Mouse (Mus musculus): Measurements from ENCODE around the gene Cdc14a. TPM values are rescaled to one million over a fixed set of nuclear protein-coding genes. Genes with fewer than 3 reads are reported as not detected.

Cdc14a gene
- 6.5 and 8.5 TPM in 2 replicates for polyA plus RNA-seq (2012; rRNA removed)

DNA sequence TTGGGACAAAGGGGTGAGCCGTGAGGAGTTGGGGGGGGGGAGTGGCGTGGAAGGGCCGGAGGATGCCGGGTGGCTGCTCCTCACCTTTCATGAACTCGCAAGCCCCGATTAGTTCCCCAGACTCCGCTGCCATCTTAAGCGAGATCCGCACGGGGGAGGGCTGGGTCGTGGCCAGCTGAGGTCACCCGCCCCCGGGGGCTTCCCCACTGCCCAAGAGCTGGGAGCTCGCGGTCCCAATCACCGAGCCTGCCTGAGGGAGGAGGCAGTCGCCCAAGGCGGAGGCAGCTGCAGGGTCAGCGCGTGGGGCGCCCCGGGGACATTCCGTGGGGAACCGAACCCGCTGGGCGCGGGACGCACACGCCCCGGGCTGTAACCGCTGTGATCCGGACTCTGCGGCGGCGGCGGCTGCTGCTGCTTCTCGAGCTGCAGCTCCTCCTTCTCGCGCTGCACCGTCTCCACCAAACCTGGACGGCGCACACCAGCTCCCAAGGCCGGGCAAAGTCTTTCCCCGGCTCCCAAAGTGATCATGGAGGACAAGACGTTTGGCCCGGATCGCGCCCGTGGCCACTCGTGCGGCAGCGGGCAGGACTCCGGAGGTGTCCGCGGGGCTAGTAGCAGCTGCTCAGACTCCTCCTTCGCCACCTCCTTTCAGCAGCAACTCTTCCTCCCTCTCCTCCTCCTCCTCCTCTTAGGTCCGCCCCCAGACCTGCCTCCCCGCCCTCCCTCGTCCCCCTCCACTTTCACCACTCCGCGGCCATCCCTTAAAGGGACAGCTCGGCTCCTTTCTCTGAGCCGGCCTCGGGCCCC lies at the start of gene Cdc14a:
TSS of gene Cdc14a (minus strand) at position 680 of the 807 bp plus-strand sequence.
- DNase-seq (ENCODE audit: low read depth), result peak; percentile 98
- TF ChIP-seq CTCF (IDR thresholded peaks at IDR 0.05; ENCODE audit: borderline replicate concordance, extremely low read depth, insufficient read depth, insufficient read length) (no peak), POLR2A (IDR thresholded peaks at IDR 0.05; ENCODE audit: borderline replicate concordance, extremely low read depth, insufficient read depth, insufficient read length, poor library complexity, severe bottlenecking) (peak; percentile 36; the same call in 1 of the 2 replicates)

DNA sequence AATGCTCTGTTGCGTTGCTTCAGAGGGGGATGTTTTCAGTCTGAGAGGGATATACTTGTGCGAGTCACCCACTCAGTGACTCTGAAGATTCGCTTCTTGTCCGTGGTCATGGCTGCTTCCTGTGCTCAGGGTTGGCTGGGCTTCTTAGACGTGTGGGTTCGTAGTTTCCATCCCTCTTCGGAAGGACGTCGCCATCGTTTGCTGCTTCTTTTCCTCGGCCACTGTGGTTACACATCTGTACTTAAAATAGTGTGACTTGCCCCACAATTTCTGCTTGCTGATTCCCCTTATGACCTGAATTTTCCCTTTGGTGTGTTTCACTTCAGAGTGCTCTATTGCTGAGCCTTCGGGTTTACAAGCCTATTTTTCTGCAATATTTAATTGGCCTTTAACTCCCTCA lies 41.9 kb upstream of the Cdc14a start:
- TF ChIP-seq CTCF (IDR thresholded peaks at IDR 0.05; ENCODE audit: borderline replicate concordance, extremely low read depth, insufficient read depth, insufficient read length), result no peak
- TF ChIP-seq POLR2A (IDR thresholded peaks at IDR 0.05; ENCODE audit: borderline replicate concordance, extremely low read depth, insufficient read depth, insufficient read length, poor library complexity, severe bottlenecking), result no peak
- no peak for DNase-seq (ENCODE audit: low read depth)

DNA sequence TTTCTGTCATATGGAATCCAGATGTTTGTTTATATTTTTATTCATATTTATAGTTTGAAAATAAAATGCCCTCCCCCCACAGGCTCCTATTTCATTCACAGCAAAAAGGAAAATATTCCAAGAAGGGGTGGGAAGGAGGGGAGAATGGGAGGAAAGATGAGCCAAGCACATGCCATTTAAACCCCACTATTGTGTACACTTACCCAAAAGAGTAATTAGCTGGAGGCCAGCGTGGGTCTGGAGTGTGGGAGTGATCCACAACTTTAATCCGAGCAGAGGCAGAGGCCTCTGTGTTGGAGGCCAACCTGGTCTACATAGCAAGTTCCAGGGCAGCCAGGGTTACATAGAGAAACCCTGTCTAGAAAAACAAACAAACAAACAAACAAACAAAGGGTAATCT lies 40.5 kb upstream of the Cdc14a start:
- TF ChIP-seq POLR2A (IDR thresholded peaks at IDR 0.05; ENCODE audit: borderline replicate concordance, extremely low read depth, insufficient read depth, insufficient read length, poor library complexity, severe bottlenecking) (no peak), CTCF (IDR thresholded peaks at IDR 0.05; ENCODE audit: borderline replicate concordance, extremely low read depth, insufficient read depth, insufficient read length) (no peak)
- DNase-seq (ENCODE audit: low read depth), result no peak

DNA sequence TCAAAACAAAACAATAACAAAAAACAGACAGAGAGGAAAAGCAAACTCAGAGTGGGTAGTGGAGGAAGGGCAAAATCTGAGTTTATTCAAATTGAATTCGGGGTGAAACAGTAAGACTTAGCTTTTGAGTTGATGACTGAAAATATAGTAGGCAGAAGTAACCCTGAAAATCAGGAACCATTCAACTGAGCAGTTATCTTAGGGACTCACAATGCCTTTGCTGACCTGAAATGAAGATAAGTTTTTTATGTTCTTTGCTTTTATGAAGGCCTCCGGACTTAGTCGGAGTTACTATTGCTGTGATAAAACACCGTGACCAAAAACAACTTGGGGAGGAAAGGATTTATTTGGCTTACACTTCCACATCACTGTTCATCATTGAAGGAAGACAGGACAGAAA lies 37.2 kb upstream of the Cdc14a start:
- DNase-seq (ENCODE audit: low read depth), result no peak
- TF ChIP-seq CTCF (IDR thresholded peaks at IDR 0.05; ENCODE audit: borderline replicate concordance, extremely low read depth, insufficient read depth, insufficient read length), result no peak
- no peak for TF ChIP-seq POLR2A (IDR thresholded peaks at IDR 0.05; ENCODE audit: borderline replicate concordance, extremely low read depth, insufficient read depth, insufficient read length, poor library complexity, severe bottlenecking)

GRCm38 (mm10) chr3:116454529-116454928 lies 30.7 kb upstream of the Cdc14a start:
- TF ChIP-seq POLR2A (IDR thresholded peaks at IDR 0.05; ENCODE audit: borderline replicate concordance, extremely low read depth, insufficient read depth, insufficient read length, poor library complexity, severe bottlenecking) (no peak), CTCF (IDR thresholded peaks at IDR 0.05; ENCODE audit: borderline replicate concordance, extremely low read depth, insufficient read depth, insufficient read length) (no peak)
- DNase-seq (ENCODE audit: low read depth), result no peak

DNA sequence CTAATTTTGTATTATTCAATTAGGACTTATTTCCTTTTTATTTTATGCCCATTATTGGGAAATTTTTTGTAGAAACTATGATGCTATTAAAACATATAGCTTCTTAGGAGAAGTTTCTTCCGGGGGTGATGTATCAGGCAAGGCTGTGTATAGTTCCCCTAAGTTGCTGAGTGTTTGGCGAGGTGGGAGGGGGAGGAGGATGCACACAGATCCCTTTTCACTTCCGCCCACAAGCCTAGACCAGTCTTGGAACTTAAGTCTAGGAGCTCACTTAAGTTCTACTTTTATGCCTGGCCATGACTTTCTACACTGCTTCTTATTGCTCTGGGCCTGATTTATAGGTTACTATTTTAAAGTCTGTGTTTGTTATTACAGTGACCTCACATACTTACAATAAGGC lies 26.9 kb upstream of the Cdc14a start:
- TF ChIP-seq POLR2A (IDR thresholded peaks at IDR 0.05; ENCODE audit: borderline replicate concordance, extremely low read depth, insufficient read depth, insufficient read length, poor library complexity, severe bottlenecking) (no peak), CTCF (IDR thresholded peaks at IDR 0.05; ENCODE audit: borderline replicate concordance, extremely low read depth, insufficient read depth, insufficient read length) (no peak)
- no peak for DNase-seq (ENCODE audit: low read depth)

DNA sequence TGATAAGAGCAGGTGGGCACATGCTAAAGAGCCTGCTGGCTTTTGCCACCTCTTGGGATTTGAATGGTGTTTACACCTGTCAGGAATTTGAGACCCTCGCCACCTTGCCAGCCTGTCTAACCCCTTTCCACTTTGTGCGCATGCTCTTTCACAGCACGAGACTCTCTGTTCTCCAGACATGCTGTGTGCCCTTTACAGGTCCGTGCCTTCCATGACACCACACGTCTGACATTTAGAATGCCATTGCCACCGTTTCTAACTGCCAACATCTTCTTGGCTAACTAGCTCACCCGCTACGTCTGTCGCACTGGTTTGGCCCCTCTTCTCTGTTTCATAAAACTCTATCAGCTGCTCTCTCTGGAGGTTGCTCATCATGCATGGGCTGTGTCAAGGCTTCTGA lies 20.5 kb upstream of the Cdc14a start:
- DNase-seq (ENCODE audit: low read depth), result peak; percentile 3
- no peak for TF ChIP-seq POLR2A (IDR thresholded peaks at IDR 0.05; ENCODE audit: borderline replicate concordance, extremely low read depth, insufficient read depth, insufficient read length, poor library complexity, severe bottlenecking)
- TF ChIP-seq CTCF (IDR thresholded peaks at IDR 0.05; ENCODE audit: borderline replicate concordance, extremely low read depth, insufficient read depth, insufficient read length), result no peak

DNA sequence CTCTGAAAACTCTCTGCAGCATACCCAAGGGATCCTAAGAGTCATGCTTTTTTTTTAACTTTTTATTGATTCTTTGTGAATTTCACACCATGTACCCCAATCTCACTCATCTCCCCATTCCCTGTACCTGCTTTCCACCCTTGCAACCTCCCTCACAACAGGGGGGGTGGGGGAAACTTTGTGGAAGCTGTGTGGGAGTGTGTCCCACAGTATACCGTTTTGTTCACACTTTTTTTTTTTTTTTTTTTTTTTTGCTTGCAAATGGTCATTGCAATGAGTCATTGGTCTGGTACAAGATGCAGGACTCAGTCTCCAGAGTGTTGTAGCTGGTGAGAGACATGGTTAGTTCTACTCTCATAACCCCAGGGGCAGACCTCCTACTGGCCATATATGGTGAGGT lies 19.0 kb upstream of the Cdc14a start:
- TF ChIP-seq POLR2A (IDR thresholded peaks at IDR 0.05; ENCODE audit: borderline replicate concordance, extremely low read depth, insufficient read depth, insufficient read length, poor library complexity, severe bottlenecking), result no peak
- no peak for TF ChIP-seq CTCF (IDR thresholded peaks at IDR 0.05; ENCODE audit: borderline replicate concordance, extremely low read depth, insufficient read depth, insufficient read length)
- DNase-seq (ENCODE audit: low read depth), result no peak

GRCm38 (mm10) chr3:116441518-116442205 lies 17.8 kb upstream of the Cdc14a start:
- TF ChIP-seq POLR2A (IDR thresholded peaks at IDR 0.05; ENCODE audit: borderline replicate concordance, extremely low read depth, insufficient read depth, insufficient read length, poor library complexity, severe bottlenecking), result no peak
- TF ChIP-seq CTCF (IDR thresholded peaks at IDR 0.05; ENCODE audit: borderline replicate concordance, extremely low read depth, insufficient read depth, insufficient read length), result no peak
- no peak for DNase-seq (ENCODE audit: low read depth)

DNA sequence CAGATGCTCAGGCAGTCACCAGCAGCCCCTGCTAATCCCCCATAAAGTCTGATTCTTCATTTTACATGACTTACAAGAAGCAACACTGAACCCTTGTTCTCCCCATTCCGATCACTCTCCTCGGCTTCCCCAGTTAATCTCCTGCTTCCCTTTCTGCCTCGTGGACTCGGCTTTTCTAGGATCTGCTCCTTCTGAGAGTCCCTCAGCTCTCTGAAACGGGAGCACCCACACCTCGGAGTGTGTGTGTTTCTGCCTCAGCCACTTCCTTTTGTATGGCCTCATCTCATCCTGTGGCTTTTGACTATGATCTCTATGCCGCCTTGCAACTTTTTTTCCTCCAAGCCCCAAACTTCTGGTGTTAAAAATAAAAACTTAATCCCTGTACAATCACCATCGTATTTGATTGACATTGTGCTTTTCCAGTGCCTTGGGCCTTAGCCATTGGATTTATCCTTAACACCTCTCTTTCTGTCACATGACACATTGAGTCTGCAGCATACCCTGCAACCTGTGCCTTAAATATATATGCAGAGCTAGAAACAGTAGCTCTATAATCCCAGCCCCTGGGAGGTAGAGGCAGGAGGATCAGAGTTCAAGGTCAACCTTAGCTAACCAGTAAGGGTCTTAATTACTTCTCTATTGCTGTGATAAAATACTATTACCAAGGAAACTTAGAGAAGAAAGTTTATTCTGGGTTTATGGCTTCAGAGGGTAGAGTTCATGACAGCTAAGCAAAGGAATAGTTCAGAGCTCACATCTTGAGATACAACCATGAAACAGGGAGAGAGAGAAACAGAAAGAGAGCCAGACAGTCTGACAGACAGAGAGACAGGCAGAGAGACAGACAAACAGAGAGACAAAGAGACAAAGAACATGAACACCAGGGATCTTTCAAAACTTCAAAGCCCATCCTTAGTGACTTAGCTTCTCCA lies 16.5 kb upstream of the Cdc14a start:
- DNase-seq (ENCODE audit: low read depth), result no peak
- TF ChIP-seq POLR2A (IDR thresholded peaks at IDR 0.05; ENCODE audit: borderline replicate concordance, extremely low read depth, insufficient read depth, insufficient read length, poor library complexity, severe bottlenecking) (no peak), CTCF (IDR thresholded peaks at IDR 0.05; ENCODE audit: borderline replicate concordance, extremely low read depth, insufficient read depth, insufficient read length) (no peak)
